Mouse (Mus musculus) liver, adult 2 months (tissue): ENCODE results near the gene Zfyve1.
"Not testable (repeated sequence)": the region's sequence is repeated elsewhere in the genome, so short reads cannot be mapped to it uniquely, and the experiment has no call there.

Source experiments
- CTCF ChIP-seq: fragments of 200-500 bp; IDR thresholded peaks from 2 replicates; pipeline ENCODE4 v1.5.1; 2011; ENCODE audit warnings: low read depth, low read length, control low read depth
- POLR2A ChIP-seq: fragments of 200-500 bp; IDR thresholded peaks from 2 replicates; pipeline ENCODE4 v1.6.1; 2011; ENCODE audit warnings: low read length, control low read depth; ENCODE audit not compliant: insufficient read depth; ENCODE audit errors: extremely low read depth

DNA sequence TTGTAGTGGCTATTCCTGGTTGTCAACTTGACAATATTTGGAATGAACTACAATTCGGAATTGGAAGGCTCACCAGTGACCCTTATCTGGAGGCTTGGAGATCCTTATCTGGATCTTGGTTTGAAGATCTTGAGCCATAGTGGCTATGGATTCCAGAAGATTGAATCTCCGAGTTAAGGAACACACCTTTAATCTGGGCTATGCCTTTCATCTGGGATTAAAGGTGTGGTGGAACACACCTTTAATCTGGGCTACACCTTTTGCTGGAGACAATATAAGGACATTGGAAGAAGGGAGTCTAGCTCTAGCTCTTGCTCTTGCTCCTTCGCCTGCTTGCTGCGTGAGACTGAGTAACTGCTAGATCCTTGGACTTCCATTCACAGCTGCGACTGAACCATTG lies 33.9 kb upstream of the Zfyve1 start, which contains the start of gene Rbm25:
- not testable (repeated sequence) for TF ChIP-seq CTCF, POLR2A
